Mouse (Mus musculus): ENCODE measurements around the gene Pip4p1. TPM values are rescaled to one million over a fixed set of nuclear protein-coding genes. Genes with fewer than 3 reads are reported as not detected.
A peak's percentile ranks its signal among the peaks of the same experiment; 100 is the strongest.
"Not testable (repeated sequence)": the region's sequence is repeated elsewhere in the genome, so short reads cannot be mapped to it uniquely, and the experiment has no call there.

Gene Pip4p1
- polyA plus RNA-seq, 1 experiment = 104 TPM

GRCm38 (mm10) chr14:50938940-50939339 lies 8.3 kb upstream of the Pip4p1 start:
- no peak for DNase-seq (ENCODE audit: low spot score)

DNA sequence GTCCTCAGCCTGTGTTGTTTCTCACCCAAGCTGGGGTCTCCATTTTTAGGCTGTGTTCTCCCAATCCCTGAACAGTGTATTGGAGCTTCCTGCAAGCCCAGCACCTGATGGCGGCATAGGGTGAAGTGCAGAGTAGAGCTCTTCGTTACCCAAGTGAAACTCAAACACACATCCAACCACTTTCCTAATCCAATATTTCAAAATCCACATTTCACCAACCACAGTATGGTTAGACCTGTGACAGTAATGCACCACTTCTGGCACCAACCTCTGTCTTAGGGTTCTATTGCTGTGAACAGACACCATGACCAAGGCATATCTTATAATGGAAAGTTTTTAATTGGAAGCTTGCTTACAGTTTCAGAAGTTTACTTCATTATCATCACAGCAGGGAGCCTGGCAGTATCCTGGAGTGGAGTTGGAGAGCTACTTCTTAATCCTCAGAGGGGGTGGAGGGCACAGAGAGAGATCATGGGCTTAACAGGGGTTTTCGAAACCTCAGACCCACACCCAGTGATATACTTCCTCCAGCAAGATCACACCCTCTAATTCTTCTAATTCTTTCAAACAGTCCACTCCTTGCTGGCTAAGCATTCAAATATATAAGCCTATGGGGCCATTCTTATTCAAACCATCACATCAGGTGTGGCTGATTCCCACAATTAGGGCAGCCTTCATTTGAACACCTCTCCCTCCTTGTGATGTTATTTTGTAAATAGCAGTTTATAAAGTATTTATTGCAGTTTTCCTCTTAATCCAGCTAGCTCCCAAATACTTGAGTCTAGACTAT lies 7.7 kb upstream of the Pip4p1 start:
- DNase-seq (ENCODE audit: low spot score) = no peak

GRCm38 (mm10) chr14:50936649-50937048 lies 6.0 kb upstream of the Pip4p1 start:
- no peak for DNase-seq (ENCODE audit: low spot score)

DNA sequence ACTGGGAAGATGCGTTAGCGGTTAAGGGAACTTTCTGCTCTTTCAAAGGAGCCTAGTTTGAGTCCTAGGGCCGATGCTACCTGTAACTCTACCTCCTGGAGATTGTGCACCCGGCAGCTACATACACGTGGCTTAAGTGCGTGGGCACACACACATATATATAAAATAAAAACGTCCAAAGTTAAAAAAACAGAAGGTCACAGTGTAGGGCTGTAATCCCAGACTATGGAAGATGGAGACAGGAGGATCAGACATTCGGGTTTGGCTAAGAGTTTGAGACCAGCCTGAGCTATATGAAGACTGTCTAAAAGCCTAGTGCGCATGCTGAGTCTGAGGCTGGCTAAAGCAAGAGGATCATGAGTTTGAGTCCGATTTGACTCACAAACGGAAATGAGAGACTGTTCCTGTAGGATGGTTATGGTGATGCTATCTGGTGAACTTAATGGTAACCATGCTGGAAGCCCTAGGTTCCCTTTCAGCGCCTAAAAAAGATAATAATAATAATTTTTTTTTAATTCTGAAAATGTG lies 901 bp upstream of the Pip4p1 start:
- no peak for DNase-seq (ENCODE audit: low spot score)

GRCm38 (mm10) chr14:50930377-50930753 lies 291 bp downstream of the Pip4p1 start:
- DNase-seq (ENCODE audit: low spot score) = no peak

GRCm38 (mm10) chr14:50929951-50930350 lies 705 bp downstream of the Pip4p1 start:
- DNase-seq (ENCODE audit: low spot score) = no peak

DNA sequence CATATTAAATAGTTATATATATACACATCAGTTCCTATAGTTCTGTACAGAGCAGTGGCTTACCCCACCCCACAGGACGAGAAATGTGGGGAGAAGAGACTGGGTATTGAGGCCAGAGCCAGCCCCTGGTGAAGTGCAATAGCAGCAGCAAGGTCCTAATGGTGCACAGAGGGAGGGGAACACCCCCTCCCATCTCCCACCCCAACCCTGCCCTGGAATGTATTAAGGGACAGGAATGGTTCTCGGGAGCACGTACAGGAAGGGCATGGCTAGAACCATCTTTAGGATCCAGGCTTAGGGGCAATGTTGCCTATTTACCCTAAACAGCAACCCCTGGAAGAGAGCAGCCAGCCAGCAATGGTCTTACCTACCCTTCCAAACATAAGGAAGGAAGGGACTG lies 3.3 kb downstream of the Pip4p1 start:
- no peak for DNase-seq (ENCODE audit: low spot score)

DNA sequence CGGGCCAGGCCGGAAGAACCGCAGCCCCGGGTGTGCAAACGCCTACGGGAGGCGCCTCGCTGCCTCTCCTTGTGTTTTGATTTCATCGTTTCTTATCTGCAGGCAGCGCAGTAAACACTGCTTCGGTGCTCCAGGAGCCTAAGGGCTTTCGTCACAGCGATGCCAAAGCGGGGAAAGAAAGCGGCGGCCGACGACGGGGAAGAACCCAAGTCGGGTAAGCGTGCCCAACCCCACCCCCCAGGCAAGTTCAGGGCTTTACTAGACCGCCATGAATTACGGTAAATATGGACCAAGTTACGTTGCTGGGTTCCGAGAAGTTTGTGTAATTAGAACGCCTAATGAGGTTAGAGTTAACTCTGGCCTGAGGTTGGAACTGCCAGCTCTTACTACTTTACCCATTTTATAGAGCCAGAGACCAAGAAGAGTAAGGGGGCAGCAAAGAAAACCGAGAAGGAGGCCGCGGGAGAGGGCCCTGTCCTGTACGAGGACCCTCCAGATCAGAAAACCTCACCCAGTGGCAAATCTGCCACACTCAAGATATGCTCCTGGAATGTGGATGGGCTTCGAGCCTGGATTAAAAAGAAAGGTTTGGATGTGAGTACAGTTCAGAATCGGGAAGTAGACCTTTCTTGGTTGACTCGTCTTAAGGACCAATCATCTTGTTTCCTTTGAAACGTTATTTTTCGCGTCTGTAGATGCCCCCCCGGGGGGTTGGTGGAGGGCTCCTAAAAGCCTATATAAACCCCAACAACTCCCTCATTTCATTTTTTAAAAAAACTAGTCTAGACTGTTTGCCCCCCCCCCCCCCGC lies 5.3 kb downstream of the Pip4p1 start:
- DNase-seq (ENCODE audit: low spot score) = no peak

DNA sequence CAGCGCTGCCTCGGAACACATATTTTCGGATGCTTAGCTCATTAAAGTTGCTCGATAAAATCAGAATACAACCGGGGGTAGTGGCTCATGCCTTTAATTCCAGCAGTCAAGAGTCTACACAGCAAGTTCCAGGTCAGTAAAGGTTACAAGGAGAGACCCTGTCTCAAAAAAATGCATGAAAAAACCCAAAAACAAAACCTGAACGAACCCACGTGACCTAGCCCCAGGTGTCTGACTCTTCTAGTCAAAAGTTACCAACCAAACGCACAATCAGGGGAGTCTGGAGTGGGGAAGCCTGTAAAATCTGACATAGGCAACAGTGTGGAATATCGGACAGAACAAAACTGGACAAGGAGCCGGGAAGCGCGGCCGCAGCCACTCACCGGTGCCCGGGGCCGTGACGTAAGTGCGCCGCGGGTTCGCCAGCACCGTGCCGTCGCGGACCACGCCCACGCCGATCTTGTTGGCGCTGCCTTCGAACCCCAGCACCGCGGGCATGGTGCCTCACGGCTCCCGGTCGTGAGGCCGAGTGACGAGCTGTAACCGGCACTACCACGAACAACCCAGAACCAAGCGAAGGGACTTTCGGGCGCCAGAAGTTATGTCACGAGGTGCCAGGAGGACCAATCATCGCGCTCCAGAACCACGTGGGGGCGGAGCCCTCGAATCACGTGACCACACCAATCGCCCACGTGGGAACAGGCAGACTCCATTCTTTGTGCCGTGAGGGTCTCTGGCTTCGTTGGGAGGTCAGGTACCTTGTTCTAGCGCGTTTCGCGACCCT lies 6.2 kb downstream of the Pip4p1 start, which contains the start of the genes Osgep and Apex1:
Gene Osgep, minus strand, starts transcription at position 613 of the 784 bp plus-strand sequence.
Gene Apex1, plus strand, starts transcription at position 688 of the 784 bp plus-strand sequence.
- peak; percentile 95 for DNase-seq (ENCODE audit: low spot score)

GRCm38 (mm10) chr14:50923437-50923836 lies 7.2 kb downstream of the Pip4p1 start:
- DNase-seq (ENCODE audit: low spot score) = not testable (repeated sequence)

DNA sequence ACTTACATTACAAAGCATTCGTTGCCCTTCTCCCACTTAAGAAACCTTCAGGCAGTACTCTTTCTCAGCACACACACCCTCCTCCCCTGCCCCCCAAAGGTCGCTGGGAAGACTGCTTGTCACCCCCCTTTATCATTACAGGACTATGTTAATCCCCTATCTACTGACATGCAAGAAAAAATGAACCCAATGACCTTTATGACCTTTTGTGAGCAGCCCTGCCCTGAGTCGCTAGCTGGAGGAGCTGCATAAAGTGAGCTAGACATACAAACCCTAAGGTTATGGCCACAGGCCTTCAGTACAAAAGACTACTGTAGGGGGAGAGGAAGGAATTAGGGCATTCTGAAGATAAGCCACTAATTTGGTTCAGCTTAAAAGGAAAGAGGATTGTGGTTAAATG lies 19.3 kb downstream of the Pip4p1 start:
- DNase-seq (ENCODE audit: low spot score) = no peak

DNA sequence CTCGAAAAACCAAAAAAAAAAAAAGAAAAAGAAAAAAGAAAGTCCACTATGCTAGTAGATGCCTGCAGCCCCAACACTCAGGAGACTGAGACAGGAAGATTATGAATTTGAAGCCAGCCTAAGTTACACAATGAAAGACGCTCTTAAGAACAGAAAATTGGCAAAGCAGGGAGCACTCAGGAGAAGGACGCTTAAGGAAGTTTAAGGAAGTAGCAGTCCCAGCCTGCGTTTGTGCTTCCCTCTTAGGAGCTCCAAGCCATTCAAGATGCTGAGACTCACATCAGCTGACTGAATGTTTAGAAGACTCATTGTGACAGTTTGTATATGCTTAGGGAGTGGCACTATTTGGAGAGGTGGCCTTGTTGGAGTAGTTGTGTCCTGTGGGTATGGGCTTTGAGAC lies 22.5 kb downstream of the Pip4p1 start:
- no peak for DNase-seq (ENCODE audit: low spot score)

- DNase-seq (ENCODE audit: low spot score) = not testable (repeated sequence)
These were observed 25.3 kb downstream of the Pip4p1 start for GRCm38 (mm10) chr14:50905327-50905726.

DNA sequence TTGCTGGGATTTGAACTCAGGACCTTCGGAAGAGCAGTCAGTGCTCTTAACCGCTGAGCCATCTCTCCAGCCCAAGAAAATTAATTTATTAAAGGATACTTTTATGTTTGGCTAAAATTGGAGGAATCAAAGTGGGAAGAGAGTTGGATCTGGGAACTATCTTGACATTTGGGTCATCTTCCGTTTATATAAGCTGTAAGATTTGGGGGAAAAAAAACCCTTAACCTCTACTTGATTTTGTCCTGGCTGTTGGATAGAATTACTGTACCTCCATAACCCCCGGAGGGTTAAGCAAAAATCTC lies 25.9 kb downstream of the Pip4p1 start:
- DNase-seq (ENCODE audit: low spot score) = no peak

DNA sequence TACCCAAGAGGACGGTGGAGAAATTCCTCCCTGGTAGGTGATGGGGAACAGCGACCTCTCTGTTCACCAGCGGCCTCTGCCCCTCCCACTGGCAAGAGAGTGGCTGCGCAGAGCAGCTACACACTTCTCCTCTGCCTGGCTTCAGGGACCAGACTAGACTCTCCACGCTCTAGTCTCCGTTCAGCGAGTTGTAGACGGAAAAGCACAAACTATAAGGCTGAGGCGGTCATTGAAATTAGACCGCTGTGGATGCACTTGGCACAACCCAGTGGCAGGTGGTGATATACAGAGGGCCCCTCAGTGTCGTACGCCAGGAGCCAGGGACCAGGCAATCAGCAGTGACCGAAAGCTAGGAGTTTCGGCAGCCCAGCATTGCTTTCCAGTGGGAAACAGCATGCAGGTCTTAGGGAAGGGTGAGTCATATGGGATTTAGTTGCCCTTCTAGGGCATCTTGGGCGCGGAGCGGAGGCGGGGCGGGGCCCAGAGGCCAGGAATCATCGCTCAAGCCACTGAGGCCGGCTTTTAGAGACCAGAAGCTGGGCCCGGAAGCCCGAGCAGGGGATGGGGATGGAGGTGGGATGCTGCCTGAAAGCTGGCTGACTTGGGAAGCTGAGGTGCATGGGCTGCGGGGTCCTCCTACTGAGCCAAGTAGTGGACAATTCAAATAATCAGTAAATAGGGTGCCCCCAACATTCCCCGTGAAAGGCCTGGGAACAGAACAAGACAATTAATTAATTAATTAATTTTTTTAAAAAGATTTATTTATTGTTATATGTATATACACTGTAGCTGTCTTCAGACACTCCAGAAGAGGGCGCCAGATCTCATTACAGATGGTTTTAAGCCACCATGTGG lies 26.5 kb downstream of the Pip4p1 start:
- DNase-seq (ENCODE audit: low spot score) = peak; percentile 25

GRCm38 (mm10) chr14:50897992-50898391 lies 32.7 kb downstream of the Pip4p1 start:
- DNase-seq (ENCODE audit: low spot score) = not testable (repeated sequence)

DNA sequence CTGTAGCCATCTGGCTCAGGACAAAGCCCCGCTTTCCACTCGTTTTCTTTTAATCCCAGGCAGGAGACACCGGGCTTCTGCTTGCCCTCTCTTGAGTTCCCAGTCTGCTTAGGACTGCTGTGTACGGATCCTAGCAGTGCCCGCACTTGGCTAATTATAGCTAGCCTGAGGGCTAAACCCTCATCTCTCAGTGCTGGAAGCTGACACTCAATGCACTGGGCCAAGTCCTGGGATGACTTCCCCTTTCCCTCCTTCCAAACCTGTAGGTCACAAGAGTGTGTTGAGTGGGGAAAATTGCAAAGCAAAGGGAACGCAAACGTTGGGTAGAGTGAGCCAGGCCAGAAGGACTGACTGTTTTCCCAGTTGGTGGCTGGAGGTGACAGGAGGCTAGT lies 33.3 kb downstream of the Pip4p1 start, which contains the start of gene Klhl33:
Gene Klhl33, minus strand, starts transcription at position 134 of the 392 bp plus-strand sequence.
- no peak for DNase-seq (ENCODE audit: low spot score)

- DNase-seq (ENCODE audit: low spot score) = no peak
These were observed 33.8 kb downstream of the Pip4p1 start for GRCm38 (mm10) chr14:50896747-50897373.

DNA sequence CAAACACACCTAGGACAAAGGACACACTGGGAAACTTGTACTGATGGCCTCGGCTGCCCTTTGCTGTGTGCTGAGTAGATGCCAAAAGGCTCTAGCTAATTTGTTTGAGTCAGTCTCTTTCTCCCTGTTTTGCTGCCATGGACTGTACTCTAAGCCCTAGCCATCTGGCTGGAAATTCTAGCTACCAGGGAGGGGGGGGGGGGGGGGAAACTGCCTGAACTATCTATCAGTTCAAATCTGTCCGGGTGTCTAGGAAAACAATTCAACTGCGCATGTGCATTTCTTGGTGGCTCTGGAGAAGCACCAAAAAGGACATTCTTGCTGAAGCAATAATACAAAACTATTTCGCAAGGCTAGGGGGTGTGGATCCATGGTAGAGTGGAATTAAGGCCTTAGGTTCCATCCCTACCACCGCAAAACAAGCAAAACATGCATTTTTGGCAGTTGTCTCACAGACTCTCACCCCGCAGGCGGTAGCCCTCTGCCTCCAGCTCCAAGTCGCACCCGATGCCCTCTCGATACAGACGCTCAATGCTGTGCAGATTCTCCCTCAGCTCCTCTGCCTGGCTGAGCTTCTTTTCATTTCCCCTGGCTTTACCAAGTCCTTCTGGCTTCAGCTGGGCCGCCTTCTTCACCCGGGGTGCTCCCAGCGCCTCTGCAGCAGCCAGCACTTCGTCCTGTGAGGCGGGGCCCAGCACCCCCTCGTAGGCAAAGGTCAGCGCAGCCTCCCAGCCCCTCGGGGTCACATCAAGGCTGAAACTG lies 34.5 kb downstream of the Pip4p1 start:
- DNase-seq (ENCODE audit: low spot score) = peak; percentile 35

GRCm38 (mm10) chr14:50895407-50895806 lies 35.2 kb downstream of the Pip4p1 start:
- DNase-seq (ENCODE audit: low spot score) = no peak
